Mouse (Mus musculus) bone marrow, adult 2 months (tissue): ENCODE data around the gene Relch.

Source experiments
- CTCF ChIP-seq: fragments of 200-500 bp; IDR thresholded peaks from 2 replicates; pipeline ENCODE4 v1.5.1; 2011; ENCODE audit warnings: low read length, control low read depth; ENCODE audit not compliant: control insufficient read depth, insufficient read depth
- POLR2A ChIP-seq: fragments of 200-500 bp; IDR thresholded peaks from 2 replicates; pipeline ENCODE4 v1.6.1; 2011; ENCODE audit warnings: low read depth, mild to moderate bottlenecking, control low read depth, low read length, borderline replicate concordance; ENCODE audit not compliant: control insufficient read depth

DNA sequence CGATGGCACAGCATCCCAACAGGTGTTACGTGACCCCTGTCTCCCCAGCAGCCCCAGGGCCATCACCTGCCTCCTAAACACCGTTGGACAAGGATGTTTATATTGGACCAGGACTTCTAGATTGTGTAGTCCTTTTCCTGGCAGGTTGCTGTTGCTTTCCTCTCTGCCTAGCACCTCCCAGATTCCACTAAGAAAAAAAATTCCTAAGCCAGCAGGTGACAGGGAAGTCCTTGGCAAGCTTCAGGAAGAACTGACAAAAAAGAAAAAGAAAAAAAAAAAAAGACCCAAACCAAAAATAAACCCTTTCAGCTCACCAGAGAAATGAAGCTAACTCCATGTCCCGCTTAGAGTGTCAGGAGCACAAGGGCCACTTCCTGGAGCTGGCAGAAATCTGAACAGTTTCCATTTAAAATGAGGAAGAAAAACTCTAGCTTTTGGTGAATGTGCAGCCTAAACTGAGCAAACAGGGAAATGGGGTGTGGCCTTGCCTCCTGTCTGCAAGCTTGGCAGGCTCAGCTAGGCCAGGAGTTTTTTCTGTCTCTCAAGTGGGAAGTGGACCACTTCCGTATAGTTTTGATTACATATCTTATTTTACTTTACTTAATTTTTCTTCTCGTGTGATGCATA lies 123.2 kb downstream of the Relch start:
- TF ChIP-seq CTCF (no peak), POLR2A (no peak)
